Mouse (Mus musculus) bone marrow macrophage, adult 2 months (primary cell): Measurements from ENCODE around the gene Ttc23. TPM values are rescaled to one million over a fixed set of nuclear protein-coding genes. Genes with fewer than 3 reads are reported as not detected.

ENCODE experiments used
- H3K27ac ChIP-seq: 2 replicates; pipeline ENCODE4 v1.5.1; 2012; ENCODE audit warnings: low read depth, low read length; ENCODE audit not compliant: insufficient read depth
- H3K4me1 ChIP-seq: 2 replicates; pipeline ENCODE4 v1.6.1; 2012; ENCODE audit warnings: low read length; ENCODE audit not compliant: control insufficient read depth, insufficient read depth
- H3K4me3 ChIP-seq: 2 replicates; pipeline ENCODE4 v1.5.1; 2012; ENCODE audit warnings: mild to moderate bottlenecking, low read length, moderate library complexity; ENCODE audit not compliant: insufficient read depth
- CTCF ChIP-seq: IDR thresholded peaks from 2 replicates; pipeline ENCODE4 v1.5.1; 2012; ENCODE audit warnings: low read depth, mild to moderate bottlenecking, low read length, moderate library complexity
- POLR2A ChIP-seq: IDR thresholded peaks from 2 replicates; pipeline ENCODE4 v1.6.1; 2012; ENCODE audit warnings: mild to moderate bottlenecking, low read depth, low read length, borderline replicate concordance
- polyA plus RNA-seq: library from polyadenylated mRNA; stranded (reverse); fragments of >200 nt; gene quantifications from 2 replicates; pipeline ENCODE4 v1.2.4, GENCODE M21; 2012; ENCODE audit not compliant: missing spikeins, insufficient read depth, insufficient read length

Ttc23 gene
- polyA plus RNA-seq, 1 experiment, result 1.8 TPM

GRCm38 (mm10) chr7:67691036-67691435 lies 43.8 kb downstream of the Ttc23 start:
- no peaks in the 10 kb centered on the region for H3K4me1 ChIP-seq
- no peak overlapping the region for H3K27ac ChIP-seq
- H3K4me3 ChIP-seq, result no peak overlapping the region
- TF ChIP-seq POLR2A, result no peak
- no peak for TF ChIP-seq CTCF

GRCm38 (mm10) chr7:67692141-67692540 lies 44.9 kb downstream of the Ttc23 start:
- Histone ChIP-seq H3K4me3 (no peak overlapping the region), H3K4me1 (no peaks in the 10 kb centered on the region), H3K27ac (no peak overlapping the region)
- TF ChIP-seq POLR2A (no peak), CTCF (no peak)

GRCm38 (mm10) chr7:67692791-67693538 lies 45.8 kb downstream of the Ttc23 start:
- no peak overlapping the region for H3K27ac ChIP-seq
- no peak overlapping the region for H3K4me3 ChIP-seq
- TF ChIP-seq CTCF, result no peak
- H3K4me1 ChIP-seq, result no peaks in the 10 kb centered on the region

GRCm38 (mm10) chr7:67695906-67696305 lies 48.7 kb downstream of the Ttc23 start:
- no peak overlapping the region for H3K27ac ChIP-seq
- TF ChIP-seq POLR2A (no peak), CTCF (no peak)
- no peaks in the 10 kb centered on the region for H3K4me1 ChIP-seq
- H3K4me3 ChIP-seq, result no peak overlapping the region

- Histone ChIP-seq H3K4me1 (no peaks in the 10 kb centered on the region), H3K27ac (no peak overlapping the region), H3K4me3 (no peak overlapping the region)
- no peak for TF ChIP-seq POLR2A
- no peak for TF ChIP-seq CTCF
These were observed 50.9 kb downstream of the Ttc23 start for GRCm38 (mm10) chr7:67697892-67698630.

GRCm38 (mm10) chr7:67699301-67699700 lies 52.1 kb downstream of the Ttc23 start:
- H3K4me1 ChIP-seq, result peaks cover 3% of the 10 kb centered on the region
- H3K4me3 ChIP-seq, result no peak overlapping the region
- H3K27ac ChIP-seq, result no peak overlapping the region
- TF ChIP-seq CTCF (no peak), POLR2A (no peak)

GRCm38 (mm10) chr7:67700846-67701245 lies 53.6 kb downstream of the Ttc23 start:
- peaks cover 4% of the 10 kb centered on the region for H3K4me1 ChIP-seq
- H3K27ac ChIP-seq, result no peak overlapping the region
- no peak overlapping the region for H3K4me3 ChIP-seq
- TF ChIP-seq CTCF (no peak), POLR2A (no peak)

- H3K27ac ChIP-seq, result no peak overlapping the region
- no peak for TF ChIP-seq CTCF
- TF ChIP-seq POLR2A, result no peak
- H3K4me1 ChIP-seq, result peaks cover 4% of the 10 kb centered on the region
- H3K4me3 ChIP-seq, result no peak overlapping the region
These were observed 54.2 kb downstream of the Ttc23 start for GRCm38 (mm10) chr7:67701252-67701914.

GRCm38 (mm10) chr7:67708160-67708559 lies 61.0 kb downstream of the Ttc23 start:
- Histone ChIP-seq H3K27ac (no peak overlapping the region), H3K4me3 (no peak overlapping the region), H3K4me1 (peaks cover 4% of the 10 kb centered on the region)
- TF ChIP-seq POLR2A, result no peak
- TF ChIP-seq CTCF, result no peak

GRCm38 (mm10) chr7:67710216-67710615 lies 63.0 kb downstream of the Ttc23 start:
- Histone ChIP-seq H3K4me3 (no peak overlapping the region), H3K27ac (no peak overlapping the region), H3K4me1 (no peaks in the 10 kb centered on the region)
- TF ChIP-seq POLR2A (no peak), CTCF (no peak)
